Mouse (Mus musculus): ENCODE results near the gene Ccnl1. TPM values are rescaled to one million over a fixed set of nuclear protein-coding genes. Genes with fewer than 3 reads are reported as not detected.

The Ccnl1 gene
- polyA plus RNA-seq, 1 experiment = 64.3 TPM

GRCm38 (mm10) chr3:65990957-65991646 is 33.1 kb upstream of the Ccnl1 start:
- Histone ChIP-seq H3K4me1 (ENCODE audit: control insufficient read depth, insufficient read depth, insufficient read length, low read length) (no peaks in the 10 kb centered on the region), H3K27me3 (ENCODE audit: control insufficient read depth, insufficient read depth, low read length) (no peaks in the 10 kb centered on the region), H3K36me3 (ENCODE audit: control insufficient read depth, insufficient read depth, low read length) (no peaks in the 10 kb centered on the region), H3K4me3 (ENCODE audit: low read depth, low read length) (no peak overlapping the region), H3K27ac (ENCODE audit: insufficient read depth, low read depth, low read length) (no peak overlapping the region)
- TF ChIP-seq CTCF (IDR thresholded peaks at IDR 0.05; ENCODE audit: extremely low read depth, insufficient read length, insufficient replicate concordance, low read depth, low read length) (no peak), POLR2A (IDR thresholded peaks at IDR 0.05; ENCODE audit: low read depth, low read length) (no peak)
- WGBS = 6% methylated on average over 3 of the region's 3 CpGs

- H3K27me3 ChIP-seq (ENCODE audit: control insufficient read depth, insufficient read depth, low read length) = no peaks in the 10 kb centered on the region
- no peak overlapping the region for H3K4me3 ChIP-seq (ENCODE audit: low read depth, low read length)
- H3K36me3 ChIP-seq (ENCODE audit: control insufficient read depth, insufficient read depth, low read length) = no peaks in the 10 kb centered on the region
- TF ChIP-seq POLR2A (IDR thresholded peaks at IDR 0.05; ENCODE audit: low read depth, low read length) (no peak), CTCF (IDR thresholded peaks at IDR 0.05; ENCODE audit: extremely low read depth, insufficient read length, insufficient replicate concordance, low read depth, low read length) (no peak)
- no peak overlapping the region for H3K27ac ChIP-seq (ENCODE audit: insufficient read depth, low read depth, low read length)
- no peaks in the 10 kb centered on the region for H3K4me1 ChIP-seq (ENCODE audit: control insufficient read depth, insufficient read depth, insufficient read length, low read length)
- 61% methylated on average over 4 of the region's 4 CpGs for WGBS
These were observed 32.5 kb upstream of the Ccnl1 start for GRCm38 (mm10) chr3:65990524-65990923.

GRCm38 (mm10) chr3:65988711-65989495 is 30.9 kb upstream of the Ccnl1 start:
- 36% methylated on average over 8 of the region's 8 CpGs for WGBS
- no peaks in the 10 kb centered on the region for H3K27me3 ChIP-seq (ENCODE audit: control insufficient read depth, insufficient read depth, low read length)
- no peak overlapping the region for H3K4me3 ChIP-seq (ENCODE audit: low read depth, low read length)
- TF ChIP-seq CTCF (IDR thresholded peaks at IDR 0.05; ENCODE audit: extremely low read depth, insufficient read length, insufficient replicate concordance, low read depth, low read length) = no peak
- TF ChIP-seq POLR2A (IDR thresholded peaks at IDR 0.05; ENCODE audit: low read depth, low read length) = no peak
- H3K36me3 ChIP-seq (ENCODE audit: control insufficient read depth, insufficient read depth, low read length) = no peaks in the 10 kb centered on the region
- no peak overlapping the region for H3K27ac ChIP-seq (ENCODE audit: insufficient read depth, low read depth, low read length)
- H3K4me1 ChIP-seq (ENCODE audit: control insufficient read depth, insufficient read depth, insufficient read length, low read length) = no peaks in the 10 kb centered on the region

- H3K4me1 ChIP-seq (ENCODE audit: control insufficient read depth, insufficient read depth, insufficient read length, low read length) = no peaks in the 10 kb centered on the region
- H3K27ac ChIP-seq (ENCODE audit: insufficient read depth, low read depth, low read length) = no peak overlapping the region
- H3K27me3 ChIP-seq (ENCODE audit: control insufficient read depth, insufficient read depth, low read length) = no peaks in the 10 kb centered on the region
- H3K4me3 ChIP-seq (ENCODE audit: low read depth, low read length) = no peak overlapping the region
- WGBS = 84% methylated on average over 3 of the region's 3 CpGs
- TF ChIP-seq POLR2A (IDR thresholded peaks at IDR 0.05; ENCODE audit: low read depth, low read length) (no peak), CTCF (IDR thresholded peaks at IDR 0.05; ENCODE audit: extremely low read depth, insufficient read length, insufficient replicate concordance, low read depth, low read length) (no peak)
- H3K36me3 ChIP-seq (ENCODE audit: control insufficient read depth, insufficient read depth, low read length) = no peaks in the 10 kb centered on the region
These were observed 18.2 kb upstream of the Ccnl1 start for GRCm38 (mm10) chr3:65976296-65976695.

- Histone ChIP-seq H3K4me3 (ENCODE audit: low read depth, low read length) (no peak overlapping the region), H3K27ac (ENCODE audit: insufficient read depth, low read depth, low read length) (peak overlapping the region; percentile 87; the same call in 1 of the 2 replicates), H3K36me3 (ENCODE audit: control insufficient read depth, insufficient read depth, low read length) (no peaks in the 10 kb centered on the region), H3K4me1 (ENCODE audit: control insufficient read depth, insufficient read depth, insufficient read length, low read length) (no peaks in the 10 kb centered on the region), H3K27me3 (ENCODE audit: control insufficient read depth, insufficient read depth, low read length) (no peaks in the 10 kb centered on the region)
- no peak; the same call in 1 of the 2 replicates for TF ChIP-seq CTCF (IDR thresholded peaks at IDR 0.05; ENCODE audit: extremely low read depth, insufficient read length, insufficient replicate concordance, low read depth, low read length)
- TF ChIP-seq POLR2A (IDR thresholded peaks at IDR 0.05; ENCODE audit: low read depth, low read length) = no peak
- 11% methylated on average over 5 of the region's 5 CpGs for WGBS
These were observed 17.3 kb upstream of the Ccnl1 start for GRCm38 (mm10) chr3:65975317-65975716.

- under 1% methylated on average over 43 of the region's 43 CpGs for WGBS
These were observed 16.4 kb upstream of the Ccnl1 start for GRCm38 (mm10) chr3:65974232-65975058.

More at GRCm38 (mm10) chr3:65974232-65975058, 16.4 kb upstream of the Ccnl1 start:
- Histone ChIP-seq H3K27me3 (ENCODE audit: control insufficient read depth, insufficient read depth, low read length) (no peaks in the 10 kb centered on the region), H3K4me1 (ENCODE audit: control insufficient read depth, insufficient read depth, insufficient read length, low read length) (no peaks in the 10 kb centered on the region), H3K4me3 (ENCODE audit: low read depth, low read length) (peak overlapping the region; percentile 83), H3K36me3 (ENCODE audit: control insufficient read depth, insufficient read depth, low read length) (no peaks in the 10 kb centered on the region), H3K27ac (ENCODE audit: insufficient read depth, low read depth, low read length) (peak overlapping the region; percentile 100)
- TF ChIP-seq POLR2A (IDR thresholded peaks at IDR 0.05; ENCODE audit: low read depth, low read length) = peak; percentile 95
- TF ChIP-seq CTCF (IDR thresholded peaks at IDR 0.05; ENCODE audit: extremely low read depth, insufficient read length, insufficient replicate concordance, low read depth, low read length) = no peak

Data from small intestine, adult 2 months (tissue).